Mouse (Mus musculus): ENCODE results near the gene Rfx3. TPM values are rescaled to one million over a fixed set of nuclear protein-coding genes. Genes with fewer than 3 reads are reported as not detected.

The Rfx3 gene
- 27.2 and 31.3 TPM in 2 replicates for polyA plus RNA-seq (2015; fragmentation: Nextera tagmentation; extraction: Ambion mirVana)

DNA sequence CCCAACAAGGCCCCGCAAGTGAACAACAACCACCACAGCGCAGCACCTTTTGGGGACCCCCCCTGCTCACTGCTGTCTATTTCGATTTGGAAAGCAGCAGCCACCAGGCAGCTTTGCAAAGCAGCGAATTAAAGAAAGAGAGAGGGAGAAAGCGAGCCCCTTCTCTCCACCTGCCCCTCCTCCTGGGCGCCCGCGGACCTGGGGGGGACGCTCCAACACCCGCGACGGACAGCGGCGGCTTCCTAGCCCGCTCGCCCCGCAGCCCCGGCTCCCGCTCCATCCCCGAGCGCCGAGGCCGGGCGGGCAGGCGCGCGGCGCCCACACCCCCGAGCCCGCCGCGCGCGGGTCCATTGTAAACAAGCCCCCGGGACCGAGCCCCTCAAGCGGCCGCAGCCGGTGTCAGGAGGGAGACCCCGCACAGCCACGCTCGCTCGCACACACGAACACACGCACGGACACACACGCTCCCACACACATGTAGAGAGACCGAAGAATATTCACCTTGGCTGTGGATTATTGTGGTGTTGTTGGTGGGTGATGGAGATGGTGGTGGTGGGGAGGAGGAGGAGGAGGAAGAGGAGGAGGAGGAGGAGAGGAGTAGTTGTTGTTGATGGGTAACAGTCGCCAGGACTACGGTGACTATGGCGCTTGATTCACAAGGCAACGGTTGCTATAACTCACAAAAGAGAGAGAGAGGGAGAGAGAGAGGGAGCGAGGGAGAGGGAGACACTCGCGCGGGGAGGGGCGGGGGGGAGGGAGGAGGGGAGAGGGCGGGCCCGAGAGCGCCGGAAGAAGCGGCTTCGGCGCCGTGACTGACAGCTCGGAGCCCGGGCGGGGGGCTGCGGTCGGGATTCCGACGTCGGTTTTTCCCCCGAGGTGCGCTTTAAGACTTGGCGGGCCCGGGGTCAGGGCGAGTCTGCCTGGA, at the start of gene Rfx3:
Gene Rfx3, minus strand, starts transcription at position 696 of the 925 bp plus-strand sequence.
- H3K27ac ChIP-seq (replicated peaks) = peak within 1 kb of the TSS; percentile 100
- ATAC-seq (ENCODE audit: low read depth) = peak; percentile 91
- WGBS = under 1% methylated on average over 69 of the region's 78 CpGs
- H3K27me3 ChIP-seq = no peaks in the 10 kb centered on the region
- peaks cover 13% of the 10 kb centered on the region for H3K4me1 ChIP-seq (replicated peaks)
- no peaks in the 10 kb centered on the region for H3K9me3 ChIP-seq
- peak within 1 kb of the TSS; percentile 97 for H3K9ac ChIP-seq
- no peaks in the 10 kb centered on the region for H3K36me3 ChIP-seq
- H3K4me2 ChIP-seq = peak within 1 kb of the TSS; percentile 70
- H3K4me3 ChIP-seq = peak within 1 kb of the TSS; percentile 93

DNA sequence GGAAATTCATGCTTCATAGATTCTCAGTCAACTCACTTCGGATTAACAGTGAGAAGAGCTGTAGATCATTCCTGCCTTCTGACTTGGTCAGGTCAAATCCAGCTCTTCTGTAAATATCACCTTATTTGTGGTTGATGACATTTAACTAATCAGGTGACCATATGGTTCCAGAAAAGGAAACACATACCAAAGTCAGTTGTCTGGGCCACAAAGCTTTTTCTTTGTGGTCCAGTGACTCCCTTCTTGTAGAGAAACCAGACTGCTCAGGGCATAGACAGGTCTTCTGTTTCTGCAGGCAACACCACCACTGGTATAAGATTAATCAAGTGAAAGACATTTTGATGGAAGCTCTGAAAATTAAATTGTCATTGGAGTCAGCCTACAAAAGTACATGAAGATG, 41.1 kb upstream of the Rfx3 start:
- H3K36me3 ChIP-seq = no peaks in the 10 kb centered on the region
- H3K4me1 ChIP-seq (replicated peaks) = no peaks in the 10 kb centered on the region
- 88% methylated on average over 1 of the region's 1 CpGs for WGBS
- no peaks in the 10 kb centered on the region for H3K9me3 ChIP-seq
- H3K4me3 ChIP-seq = no peak overlapping the region
- H3K27ac ChIP-seq (replicated peaks) = no peak overlapping the region
- ATAC-seq (ENCODE audit: low read depth) = no peak
- no peak overlapping the region for H3K9ac ChIP-seq
- H3K27me3 ChIP-seq = no peaks in the 10 kb centered on the region
- H3K4me2 ChIP-seq = no peak overlapping the region

DNA sequence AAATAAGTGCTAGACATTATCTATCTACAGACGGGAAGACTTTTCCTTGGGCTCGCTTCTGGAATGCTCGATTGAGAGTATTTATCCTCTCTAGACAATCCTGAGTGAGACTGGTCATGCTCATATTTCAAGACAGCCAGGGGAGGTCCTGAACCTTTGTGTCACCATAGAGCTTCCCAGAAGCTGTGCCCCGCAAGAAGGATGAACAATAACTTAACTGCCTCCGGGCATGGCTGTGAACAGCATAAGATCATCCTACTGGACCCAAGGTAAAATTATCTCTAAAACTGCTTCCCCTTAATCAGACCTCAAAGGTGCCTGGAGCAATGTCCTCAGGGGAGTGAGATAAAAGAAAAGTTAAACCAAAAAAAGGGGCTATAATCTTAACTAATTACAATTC, 40.6 kb upstream of the Rfx3 start:
- Histone ChIP-seq H3K27ac (replicated peaks) (no peak overlapping the region), H3K9ac (no peak overlapping the region), H3K4me3 (no peak overlapping the region), H3K27me3 (no peaks in the 10 kb centered on the region), H3K9me3 (no peaks in the 10 kb centered on the region), H3K4me2 (no peak overlapping the region), H3K4me1 (replicated peaks) (no peaks in the 10 kb centered on the region), H3K36me3 (no peaks in the 10 kb centered on the region)
- WGBS = 81% methylated on average over 5 of the region's 5 CpGs
- no peak for ATAC-seq (ENCODE audit: low read depth)

DNA sequence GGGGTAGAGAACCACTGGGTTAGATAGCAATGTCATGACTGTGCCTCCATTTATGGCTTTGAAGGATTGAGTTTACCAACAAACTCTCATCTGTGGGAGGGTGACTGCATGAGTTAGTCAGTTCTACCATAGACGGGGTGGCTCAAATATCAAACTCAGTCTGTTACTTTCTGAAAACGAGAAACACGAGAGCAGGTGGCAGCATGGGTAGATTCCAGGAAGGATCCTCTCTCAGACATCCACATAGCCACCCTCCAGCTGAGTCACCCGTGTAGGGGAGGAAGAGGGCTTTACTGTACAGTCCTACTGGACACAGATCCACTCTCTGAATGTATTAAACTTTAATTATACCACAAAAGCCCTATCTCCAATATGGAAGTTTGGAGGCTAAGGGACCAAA, 38.3 kb upstream of the Rfx3 start:
- no peaks in the 10 kb centered on the region for H3K4me1 ChIP-seq (replicated peaks)

DNA sequence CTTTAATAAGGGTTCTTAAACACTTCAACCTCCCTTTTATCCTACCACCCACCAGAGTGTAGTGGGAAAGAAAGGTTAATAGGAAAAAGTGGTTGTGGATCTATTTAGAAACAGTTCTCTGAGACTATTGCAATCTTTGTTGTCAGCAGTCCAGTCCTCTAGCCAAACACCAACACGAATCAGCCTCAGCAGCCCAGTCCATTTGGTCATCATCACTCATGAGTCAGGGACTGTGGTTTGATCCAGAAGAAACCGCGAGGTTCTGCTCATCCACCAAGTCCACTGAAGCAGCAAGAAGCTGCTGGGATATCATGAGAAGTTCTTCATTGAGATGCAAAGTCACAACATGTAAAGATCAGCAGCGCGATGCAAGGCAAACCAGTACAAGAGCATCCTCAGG, 35.8 kb upstream of the Rfx3 start:
- no peaks in the 10 kb centered on the region for H3K36me3 ChIP-seq
- no peak overlapping the region for H3K4me3 ChIP-seq
- no peak overlapping the region for H3K9ac ChIP-seq
- H3K4me2 ChIP-seq = no peak overlapping the region
- H3K4me1 ChIP-seq (replicated peaks) = no peaks in the 10 kb centered on the region
- no peaks in the 10 kb centered on the region for H3K9me3 ChIP-seq
- ATAC-seq (ENCODE audit: low read depth) = no peak
- H3K27ac ChIP-seq (replicated peaks) = no peak overlapping the region
- H3K27me3 ChIP-seq = no peaks in the 10 kb centered on the region
- WGBS = 89% methylated on average over 5 of the region's 5 CpGs

More for the DNA sequence above, 38.3 kb upstream of the Rfx3 start:
- Histone ChIP-seq H3K9ac (no peak overlapping the region), H3K27ac (replicated peaks) (no peak overlapping the region), H3K4me2 (no peak overlapping the region), H3K36me3 (no peaks in the 10 kb centered on the region), H3K9me3 (no peaks in the 10 kb centered on the region), H3K27me3 (no peaks in the 10 kb centered on the region), H3K4me3 (no peak overlapping the region)
- ATAC-seq (ENCODE audit: low read depth) = no peak
- 88% methylated on average over 4 of the region's 4 CpGs for WGBS

DNA sequence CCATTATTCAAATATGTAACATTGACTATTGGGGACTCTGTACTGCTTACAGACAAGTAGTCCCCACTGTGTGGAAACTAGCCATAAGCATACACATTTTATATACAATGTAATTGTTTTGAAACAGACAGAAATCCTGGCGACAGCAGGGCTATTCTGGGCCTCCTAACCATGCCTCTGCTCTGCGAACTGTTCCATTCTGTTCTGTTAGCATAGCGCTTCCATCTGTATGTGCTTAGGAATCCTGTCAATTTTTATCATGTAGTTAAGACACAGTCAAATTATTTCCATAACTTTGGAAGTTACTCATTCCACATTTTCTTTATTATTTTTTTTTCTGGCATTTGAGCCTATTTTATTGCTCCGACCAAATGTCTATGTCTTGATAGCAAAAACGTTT, 34.0 kb upstream of the Rfx3 start:
- Histone ChIP-seq H3K36me3 (no peaks in the 10 kb centered on the region), H3K9me3 (no peaks in the 10 kb centered on the region), H3K27ac (replicated peaks) (no peak overlapping the region), H3K9ac (no peak overlapping the region), H3K4me3 (no peak overlapping the region), H3K27me3 (no peaks in the 10 kb centered on the region), H3K4me2 (no peak overlapping the region), H3K4me1 (replicated peaks) (no peaks in the 10 kb centered on the region)
- 83% methylated on average over 5 of the region's 5 CpGs for WGBS
- no peak for ATAC-seq (ENCODE audit: low read depth)

DNA sequence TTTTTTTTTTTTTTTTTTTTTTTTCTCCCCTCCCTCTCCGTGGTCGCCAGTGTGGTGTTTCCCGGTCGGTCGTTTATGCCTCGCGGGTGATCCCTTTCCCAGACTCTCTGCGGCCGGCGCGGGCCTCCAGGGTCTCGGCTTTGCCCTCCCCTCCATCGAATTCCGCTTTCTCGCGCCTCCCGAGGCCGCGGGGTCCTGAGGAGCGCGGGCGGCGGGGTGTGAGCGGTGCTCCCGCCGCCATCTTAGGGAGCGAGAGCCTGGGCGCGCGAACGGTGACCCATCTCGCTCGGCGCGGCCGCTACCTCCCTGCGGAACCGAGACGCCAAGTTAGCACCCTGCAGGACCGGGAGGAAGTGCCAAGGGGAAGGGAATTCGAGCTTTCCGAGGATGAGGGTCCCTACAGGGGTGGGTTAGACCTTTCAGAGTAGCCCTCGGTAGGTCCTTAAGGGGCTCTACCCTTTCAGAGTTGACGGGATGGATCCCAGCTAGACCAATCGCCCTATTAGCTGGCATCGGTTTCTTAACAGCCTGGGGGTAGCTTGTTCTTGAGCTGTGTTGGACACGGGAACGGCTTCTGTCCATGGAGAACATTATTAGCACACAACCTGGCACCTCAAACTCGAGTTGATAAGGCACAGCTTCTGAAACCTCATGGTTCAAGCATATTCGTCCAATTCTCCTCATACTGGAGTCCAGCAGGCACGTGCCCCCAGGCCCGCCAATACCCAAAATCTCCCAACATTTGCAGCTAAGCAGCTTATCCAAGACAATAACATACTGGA, 943 bp upstream of the Rfx3 start:
- peak; percentile 74 for ATAC-seq (ENCODE audit: low read depth)
- H3K27ac ChIP-seq (replicated peaks) = peak overlapping the region; percentile 100
- H3K9me3 ChIP-seq = no peaks in the 10 kb centered on the region
- peak overlapping the region; percentile 97 for H3K9ac ChIP-seq
- no peaks in the 10 kb centered on the region for H3K27me3 ChIP-seq
- H3K36me3 ChIP-seq = no peaks in the 10 kb centered on the region
- H3K4me3 ChIP-seq = peak overlapping the region; percentile 93
- H3K4me1 ChIP-seq (replicated peaks) = peaks cover 13% of the 10 kb centered on the region
- WGBS = under 1% methylated on average over 52 of the region's 52 CpGs
- H3K4me2 ChIP-seq = peak overlapping the region; percentile 70

DNA sequence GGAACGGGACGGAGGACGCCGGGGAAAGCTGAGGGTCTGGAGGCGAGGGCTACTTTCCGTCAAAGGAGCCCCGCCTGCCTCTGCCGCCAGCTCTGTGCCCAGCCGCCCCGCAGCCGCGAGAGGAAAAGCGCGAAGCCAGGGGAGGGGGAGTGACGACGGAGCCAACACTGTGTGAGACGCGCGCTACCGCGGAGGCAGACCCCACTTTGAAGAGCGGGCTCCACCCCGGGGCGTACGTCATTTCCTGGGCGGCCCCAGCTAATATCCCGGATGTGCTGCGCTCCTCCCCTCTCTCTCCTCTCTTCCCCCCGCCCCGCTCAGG, 391 bp upstream of the Rfx3 start:
- peak overlapping the region; percentile 69 for H3K4me2 ChIP-seq
- under 1% methylated on average over 27 of the region's 30 CpGs for WGBS

DNA sequence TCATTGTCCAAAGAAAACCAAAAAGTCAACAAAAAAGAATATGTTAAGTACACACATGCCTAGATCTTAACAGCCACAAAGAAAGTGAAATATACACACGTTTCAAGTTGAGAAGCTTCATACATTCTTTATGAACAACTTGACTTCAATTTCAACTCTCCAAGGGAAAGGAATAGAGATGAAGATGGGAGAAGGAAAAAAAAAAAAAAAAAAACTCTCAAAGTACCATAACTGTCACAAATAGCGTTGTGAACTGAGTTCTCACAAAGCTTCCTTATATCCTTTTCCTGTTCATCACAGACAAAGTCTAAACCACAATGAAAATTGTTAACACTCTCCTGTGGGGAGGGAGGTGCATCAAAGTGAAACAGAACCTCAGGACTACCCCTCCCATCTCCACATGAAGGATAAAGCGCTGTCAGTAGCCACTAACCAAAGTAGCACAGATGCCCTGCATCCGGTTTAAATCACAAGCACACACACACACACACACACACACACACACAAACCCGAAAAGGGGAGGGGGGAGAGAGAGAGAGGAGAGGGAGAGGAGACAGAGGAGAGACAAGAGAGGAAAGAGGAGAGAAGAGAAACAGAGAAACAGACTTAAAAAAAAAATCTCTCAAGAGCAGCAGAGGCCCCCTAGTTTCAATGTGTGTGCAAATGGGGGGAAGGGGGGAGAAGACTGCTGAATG, 1.2 kb downstream of the Rfx3 start:
- Histone ChIP-seq H3K4me1 (replicated peaks) (peaks cover 13% of the 10 kb centered on the region), H3K9me3 (no peaks in the 10 kb centered on the region), H3K27me3 (no peaks in the 10 kb centered on the region), H3K4me3 (peak overlapping the region; percentile 93), H3K36me3 (no peaks in the 10 kb centered on the region), H3K4me2 (peak overlapping the region; percentile 69), H3K9ac (peak overlapping the region; percentile 97), H3K27ac (replicated peaks) (peak overlapping the region; percentile 100)
- ATAC-seq (ENCODE audit: low read depth) = no peak
- WGBS = under 1% methylated on average over 5 of the region's 5 CpGs

More for the DNA sequence above, 391 bp upstream of the Rfx3 start:
- no peaks in the 10 kb centered on the region for H3K36me3 ChIP-seq
- peak; percentile 98 for ATAC-seq (ENCODE audit: low read depth)
- H3K27ac ChIP-seq (replicated peaks) = peak overlapping the region; percentile 100
- H3K27me3 ChIP-seq = no peaks in the 10 kb centered on the region
- no peaks in the 10 kb centered on the region for H3K9me3 ChIP-seq
- peaks cover 13% of the 10 kb centered on the region for H3K4me1 ChIP-seq (replicated peaks)
- peak overlapping the region; percentile 97 for H3K9ac ChIP-seq
- H3K4me3 ChIP-seq = peak overlapping the region; percentile 93

DNA sequence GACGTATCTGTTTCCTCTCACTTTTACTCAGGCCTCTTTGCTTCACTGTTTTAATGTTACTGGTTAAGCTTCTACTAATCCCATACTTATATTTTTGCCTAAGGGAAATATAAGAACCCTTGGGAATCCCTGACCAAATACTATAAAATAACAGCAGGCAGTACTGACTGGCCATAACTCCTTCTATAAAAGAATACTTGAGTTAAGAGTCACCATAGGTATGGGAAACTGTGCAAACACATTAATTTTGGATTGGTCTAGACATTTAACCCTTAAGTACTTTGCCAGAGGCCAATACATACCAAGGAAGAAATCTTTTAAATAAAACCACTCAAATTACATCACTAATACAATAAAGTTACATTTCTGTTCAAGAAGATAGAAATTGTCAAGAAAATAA, 6.8 kb downstream of the Rfx3 start:
- H3K36me3 ChIP-seq = no peaks in the 10 kb centered on the region
- no peak overlapping the region for H3K27ac ChIP-seq (replicated peaks)
- no peaks in the 10 kb centered on the region for H3K9me3 ChIP-seq
- WGBS = 51% methylated on average over 1 of the region's 1 CpGs
- H3K27me3 ChIP-seq = no peaks in the 10 kb centered on the region
- ATAC-seq (ENCODE audit: low read depth) = no peak
- H3K4me1 ChIP-seq (replicated peaks) = peaks cover 12% of the 10 kb centered on the region
- H3K9ac ChIP-seq = no peak overlapping the region
- no peak overlapping the region for H3K4me2 ChIP-seq
- no peak overlapping the region for H3K4me3 ChIP-seq

DNA sequence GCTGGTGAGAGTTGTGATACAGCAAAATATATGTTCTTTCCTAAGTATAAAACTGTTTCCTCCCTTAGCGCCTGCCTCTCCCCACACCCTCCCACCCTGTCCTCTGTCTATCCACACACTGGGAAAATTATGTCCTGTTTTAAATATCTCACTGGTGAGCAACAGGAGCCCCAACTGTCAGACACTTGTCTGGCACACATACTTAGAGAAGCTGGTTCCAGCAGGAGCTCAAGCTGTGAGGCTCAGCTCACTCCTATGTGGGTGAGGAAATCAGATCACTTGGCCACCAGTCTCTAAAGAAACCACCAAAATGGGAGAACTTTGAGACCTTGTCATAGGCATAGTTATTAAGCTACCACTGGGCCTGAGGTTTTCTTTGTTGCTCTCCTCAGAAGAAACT, 7.5 kb downstream of the Rfx3 start:
- no peak for ATAC-seq (ENCODE audit: low read depth)
- Histone ChIP-seq H3K9me3 (no peaks in the 10 kb centered on the region), H3K36me3 (no peaks in the 10 kb centered on the region), H3K27ac (replicated peaks) (no peak overlapping the region), H3K4me1 (replicated peaks) (peaks cover 9% of the 10 kb centered on the region), H3K4me3 (no peak overlapping the region), H3K4me2 (no peak overlapping the region), H3K9ac (no peak overlapping the region), H3K27me3 (no peaks in the 10 kb centered on the region)
- WGBS = 71% methylated on average over 1 of the region's 1 CpGs

DNA sequence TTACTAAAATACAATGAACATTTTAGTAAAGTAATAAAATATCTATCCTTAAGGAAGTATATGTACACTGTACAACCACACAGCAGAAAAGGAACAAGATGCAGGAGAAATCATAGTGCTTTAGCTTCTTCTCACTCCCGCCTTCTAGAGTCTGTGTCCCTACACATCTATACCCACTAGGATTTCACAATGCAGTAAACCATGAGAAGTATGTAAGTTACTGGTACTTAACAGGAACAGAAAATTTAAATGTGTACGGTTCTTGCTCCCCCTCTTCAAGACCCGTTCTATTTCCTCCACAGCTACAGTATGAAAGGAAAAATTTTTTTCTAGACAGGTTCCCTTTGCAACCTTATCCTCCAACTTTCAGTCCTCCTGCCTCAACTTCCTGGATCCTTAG, 8.3 kb downstream of the Rfx3 start:
- no peak for ATAC-seq (ENCODE audit: low read depth)
- Histone ChIP-seq H3K36me3 (no peaks in the 10 kb centered on the region), H3K9ac (no peak overlapping the region), H3K27ac (replicated peaks) (no peak overlapping the region), H3K4me1 (replicated peaks) (peaks cover 9% of the 10 kb centered on the region), H3K27me3 (no peaks in the 10 kb centered on the region), H3K9me3 (no peaks in the 10 kb centered on the region), H3K4me2 (no peak overlapping the region), H3K4me3 (no peak overlapping the region)
- WGBS = 85% methylated on average over 3 of the region's 3 CpGs
